ENCODE assay signal across 8 mouse cellular contexts in the genomic region with DNA sequence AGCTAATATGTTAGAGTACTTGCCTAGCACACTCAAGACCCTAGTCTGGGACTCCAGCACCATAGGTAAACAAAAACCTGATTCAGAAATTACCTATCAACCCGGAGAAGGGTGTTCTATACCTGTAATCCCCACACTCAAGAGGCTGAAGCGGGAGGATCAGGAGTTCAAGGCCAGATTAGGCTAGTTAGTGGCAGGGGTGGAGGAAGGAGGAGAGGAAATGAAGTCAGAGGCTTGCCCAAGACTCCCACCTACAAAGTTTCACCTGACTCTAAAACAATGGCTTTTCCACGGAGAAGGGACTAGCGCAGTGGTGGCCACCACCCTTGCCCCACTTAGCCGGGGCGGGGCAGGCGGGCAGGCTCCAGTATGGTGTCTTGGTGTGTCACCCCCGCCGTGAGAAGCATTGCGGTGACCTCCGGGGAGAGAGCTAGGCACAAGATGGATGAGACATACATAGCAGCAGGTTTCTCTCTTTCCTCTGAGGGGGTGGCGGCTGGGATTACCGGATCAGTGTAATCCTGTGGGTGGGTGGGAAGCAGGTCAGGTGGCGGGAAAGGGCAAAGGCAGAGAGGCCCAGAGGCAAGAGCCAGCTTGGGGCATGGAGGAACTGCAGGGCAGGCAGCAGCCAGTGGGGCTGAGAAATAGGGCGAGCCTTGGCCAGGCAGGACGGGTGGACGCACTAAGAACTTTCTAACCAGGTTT. TPM values are rescaled to one million over a fixed set of nuclear protein-coding genes. Genes with fewer than 3 reads are reported as not detected.
DNase-seq lines count a peak whose midpoint lies in the region; ATAC-seq and TF ChIP-seq lines count a peak whose summit lies in the region.

No protein-coding gene starts in this region.

- no peak for DNase-seq in heart, adult 2 months
- peak; percentile 47 for DNase-seq in neural tube, embryonic 10.5 days (ENCODE audit: extremely low spot score, low spot score)
- DNase-seq in adrenal gland, adult 8-10 months = no peak
- DNase-seq in right cerebral cortex, adult 2 months (ENCODE audit: low spot score in 2 of 2) = no peak

- peaks cover 14% of the 10 kb centered on the region; the same call in 1 of the 2 replicates for H3K27me3 ChIP-seq in heart, embryonic 11.5 days (ENCODE audit: control insufficient read depth, insufficient read depth, low read length)
- H3K27me3 ChIP-seq in heart, adult 2 months (ENCODE audit: control insufficient read depth, insufficient read depth, low read length) = no peaks in the 10 kb centered on the region; the same call in 1 of the 2 replicates
- no peaks in the 10 kb centered on the region for H3K27me3 ChIP-seq in hindbrain, embryonic 16.5 days (replicated peaks; ENCODE audit: control insufficient read depth, insufficient read depth, low read length)

- no peak for TF ChIP-seq POLR2A in heart, adult 2 months (IDR thresholded peaks at IDR 0.05; ENCODE audit: insufficient read depth, low read depth, low read length)

- no peaks in the 10 kb centered on the region for H3K79me2 ChIP-seq in heart, adult 2 months (replicated peaks; ENCODE audit: control insufficient read depth, insufficient read depth, low read length)

- peak overlapping the region; percentile 32 for H3K4me3 ChIP-seq in heart, embryonic 11.5 days (ENCODE audit: low read depth, low read length)
- no peak overlapping the region for H3K4me3 ChIP-seq in heart, adult 2 months
- no peak overlapping the region for H3K4me3 ChIP-seq in hindbrain, embryonic 16.5 days (ENCODE audit: low read length)

- H3K36me3 ChIP-seq in heart, embryonic 11.5 days (ENCODE audit: control insufficient read depth, insufficient read depth, low read length) = no peaks in the 10 kb centered on the region
- no peaks in the 10 kb centered on the region for H3K36me3 ChIP-seq in heart, adult 2 months (ENCODE audit: control insufficient read depth, insufficient read depth, low read length)
- H3K36me3 ChIP-seq in hindbrain, embryonic 16.5 days (ENCODE audit: control insufficient read depth, insufficient read depth, low read length) = no peaks in the 10 kb centered on the region

- TF ChIP-seq EP300 in heart, adult 2 months (IDR thresholded peaks at IDR 0.05; ENCODE audit: insufficient read depth, low read depth, low read length) = no peak

- WGBS in heart, embryonic 11.5 days (ENCODE audit: insufficient replicate concordance) = 25% methylated on average over 17 of the region's 17 CpGs
- WGBS in heart, adult 2 months = 31% methylated on average over 17 of the region's 17 CpGs
- WGBS in hindbrain, embryonic 16.5 days = 13% methylated on average over 17 of the region's 17 CpGs

- H3K27ac ChIP-seq in heart, embryonic 11.5 days (ENCODE audit: low read depth, low read length) = no peak overlapping the region
- no peak overlapping the region for H3K27ac ChIP-seq in heart, adult 2 months
- H3K27ac ChIP-seq in hindbrain, embryonic 16.5 days (ENCODE audit: low read depth, low read length) = no peak overlapping the region

- H3K9ac ChIP-seq in heart, embryonic 11.5 days (ENCODE audit: low read depth, low read length) = no peak overlapping the region
- no peak overlapping the region for H3K9ac ChIP-seq in heart, adult 2 months (ENCODE audit: low read depth, low read length)
- H3K9ac ChIP-seq in hindbrain, embryonic 16.5 days (ENCODE audit: low read depth, low read length) = peak overlapping the region; percentile 18; the same call in 1 of the 2 replicates

- H3K4me2 ChIP-seq in heart, embryonic 11.5 days = peak overlapping the region; percentile 65
- peak overlapping the region; percentile 61 for H3K4me2 ChIP-seq in hindbrain, embryonic 16.5 days (ENCODE audit: low read length)

- no peak for TF ChIP-seq CTCF in heart, adult 2 months (IDR thresholded peaks at IDR 0.05)

- intact Hi-C loops in heart, adult 2 months (cut with DNase I) = no loop called here

- no peaks in the 10 kb centered on the region; the same call in none of the 2 replicates for H3K4me1 ChIP-seq in heart, embryonic 11.5 days (ENCODE audit: control insufficient read depth, insufficient read depth, low read length)
- peaks cover 2% of the 10 kb centered on the region; the same call in 1 of the 2 replicates for H3K4me1 ChIP-seq in heart, adult 2 months (ENCODE audit: control insufficient read depth, insufficient read depth, low read length)
- H3K4me1 ChIP-seq in hindbrain, embryonic 16.5 days (ENCODE audit: control insufficient read depth, insufficient read depth, low read depth, low read length) = peaks cover 14% of the 10 kb centered on the region

- H3K9me3 ChIP-seq in heart, embryonic 11.5 days (replicated peaks; ENCODE audit: control insufficient read depth, low read length) = no peaks in the 10 kb centered on the region
- no peaks in the 10 kb centered on the region for H3K9me3 ChIP-seq in hindbrain, embryonic 16.5 days (ENCODE audit: control insufficient read depth, low read length)

- ATAC-seq in heart, embryonic 11.5 days (replicated peaks; ENCODE audit: insufficient number of reproducible peaks, low FRiP score, low TSS enrichment) = no peak
- ATAC-seq in common myeloid progenitor, adult 5-6 weeks (replicated peaks; ENCODE audit: low read depth, poor library complexity, severe bottlenecking) = 0 out of 2 replicates have a peak, but pooled peaks have one; percentile 5
- ATAC-seq in hindbrain, embryonic 16.5 days = peak; percentile 21; the same call in 1 of the 2 replicates
- ATAC-seq in CD4-positive, CD25-positive, alpha-beta regulatory T cell, adult 4 months = no peak

RNA-seq across cellular contexts. Expression of a gene that starts 25.8 kb away (rescaled TPM):
- 7.6 and 9.4 TPM in 2 replicates for polyA plus RNA-seq in heart, embryonic 11.5 days (2014; fragmentation: Nextera tagmentation; extraction: Ambion mirVana)
- under 1 TPM; 0.55 to 0.99 TPM for total RNA-seq in heart, adult 2 months (2021)
- polyA plus RNA-seq in heart, adult 2 months (2012; rRNA removed) = 0.61 and 0.64 TPM in 2 replicates
- total RNA-seq in common myeloid progenitor, adult 5-6 weeks (2017) = not detected in 2 replicates
- polyA plus RNA-seq in hindbrain, embryonic 16.5 days (2015; fragmentation: Nextera tagmentation; extraction: Ambion mirVana) = 23.0 and 44.5 TPM in 2 replicates
- not detected for polyA plus RNA-seq in CD4-positive, CD25-positive, alpha-beta regulatory T cell, adult 4 months (2017; shearing (Covaris generic))
- total RNA-seq in adrenal gland, adult 8-10 months (2022) = 10 to 100 TPM; 17.5 to 27.3 (median 21.7) TPM

RNA-seq across cellular contexts. Expression of a gene that starts 54.8 kb away (rescaled TPM):
- 1,289 and 1,331 TPM in 2 replicates for polyA plus RNA-seq in heart, embryonic 11.5 days (2014; fragmentation: Nextera tagmentation; extraction: Ambion mirVana)
- 100 to 1,000 TPM; 232 to 256 TPM for total RNA-seq in heart, adult 2 months (2021)
- 546 and 797 TPM in 2 replicates for polyA plus RNA-seq in heart, adult 2 months (2012; rRNA removed)
- total RNA-seq in common myeloid progenitor, adult 5-6 weeks (2017) = 79.8 and 95.6 TPM in 2 replicates
- 1,192 and 1,343 TPM in 2 replicates for polyA plus RNA-seq in hindbrain, embryonic 16.5 days (2015; fragmentation: Nextera tagmentation; extraction: Ambion mirVana)
- 100 to 1,000 TPM; 486 to 529 TPM for polyA plus RNA-seq in CD4-positive, CD25-positive, alpha-beta regulatory T cell, adult 4 months (2017; shearing (Covaris generic))
- 1,000 to 10,000 TPM in 2 of 4 experiments, 100 to 1,000 TPM in 2; 703 to 1,239 (median 893) TPM for total RNA-seq in adrenal gland, adult 8-10 months (2022)

Comparison
In these comparisons a context has a peak if more than half of its experiments do, and no peak if none do; other contexts are left out.
1. ATAC-seq: peak in common myeloid progenitor, adult 5-6 weeks (single experiment) and hindbrain, embryonic 16.5 days (single experiment); none in heart, embryonic 11.5 days (single experiment) and CD4-positive, CD25-positive, alpha-beta regulatory T cell, adult 4 months (single experiment).